Mouse (Mus musculus) layer of hippocampus, adult 18-20 months (tissue): ENCODE results near the gene Slc25a17. TPM values are rescaled to one million over a fixed set of nuclear protein-coding genes. Genes with fewer than 3 reads are reported as not detected.
A peak's percentile ranks its signal among the peaks of the same experiment; 100 is the strongest.

Experiments
- DNase-seq, 2 experiments: peaks; one replicate each; pipeline ENCODE4 v3.0.0; 2022; ENCODE audit warnings: low spot score in 2 of 2
- long read RNA-seq: library from polyadenylated mRNA; stranded (forward); transcript quantifications from one replicate; pipeline ENCODE4 v2.0.0, GENCODE M21; 2021
- total RNA-seq, 2 experiments: library from RNA; stranded (reverse); gene quantifications; 2 replicates each; pipeline ENCODE4 v1.2.3; 2021

Slc25a17 gene
- total RNA-seq, result 10 to 100 TPM; 37.9 to 43.3 TPM
- long read RNA-seq, transcript Slc25a17-201 (9 exons, 1,724 nt), result major isoform, 41 of 48 reads
- long read RNA-seq, partial matches to known transcripts, result 0 of 48 reads
- long read RNA-seq, other reads (novel, unspliced or antisense), result 7 of 48 reads

- peak; percentile 89 to 93 for DNase-seq
These were observed at the start of gene Slc25a17 for GRCm38 (mm10) chr15:81360345-81361021. TSS of gene Slc25a17 (minus strand) at chr15:81360812.

- DNase-seq, result no peak
These were observed 47.6 kb upstream of the Slc25a17 start, which contains the start of gene Dnajb7 for GRCm38 (mm10) chr15:81408199-81408598. TSS of gene Dnajb7 (minus strand) at chr15:81408299.

GRCm38 (mm10) chr15:81405008-81405407 lies 44.4 kb upstream of the Slc25a17 start:
- no peak for DNase-seq

- DNase-seq, result peak; percentile 94 to 98
These were observed 39.2 kb upstream of the Slc25a17 start, which contains the start of the genes St13 and Xpnpep3 for GRCm38 (mm10) chr15:81399638-81400315. TSS of gene St13 (minus strand) at chr15:81400077. TSS of gene Xpnpep3 (plus strand) at chr15:81400138.

- DNase-seq, result no peak
These were observed 38.7 kb upstream of the Slc25a17 start for GRCm38 (mm10) chr15:81399297-81399637.

- DNase-seq, result no peak
These were observed 37.6 kb upstream of the Slc25a17 start for GRCm38 (mm10) chr15:81398189-81398588.

GRCm38 (mm10) chr15:81394211-81394915 lies 33.8 kb upstream of the Slc25a17 start:
- DNase-seq, result no peak

- peak; percentile 56 to 76 for DNase-seq
These were observed 32.4 kb upstream of the Slc25a17 start for GRCm38 (mm10) chr15:81392997-81393396.

- DNase-seq, result no peak
These were observed 25.7 kb upstream of the Slc25a17 start for GRCm38 (mm10) chr15:81386327-81386726.

GRCm38 (mm10) chr15:81378845-81379244 lies 18.2 kb upstream of the Slc25a17 start:
- no peak for DNase-seq

GRCm38 (mm10) chr15:81374621-81375020 lies 14.0 kb upstream of the Slc25a17 start:
- DNase-seq, result no peak

GRCm38 (mm10) chr15:81370356-81370755 lies 9.7 kb upstream of the Slc25a17 start:
- no peak for DNase-seq

GRCm38 (mm10) chr15:81368601-81369000 lies 8.0 kb upstream of the Slc25a17 start:
- DNase-seq, result no peak

GRCm38 (mm10) chr15:81366241-81366640 lies 5.6 kb upstream of the Slc25a17 start:
- DNase-seq, result no peak

- DNase-seq, result no peak
These were observed 4.6 kb upstream of the Slc25a17 start for GRCm38 (mm10) chr15:81365246-81365645.

- DNase-seq, result no peak
These were observed 3.7 kb upstream of the Slc25a17 start for GRCm38 (mm10) chr15:81364271-81364670.

- DNase-seq, result no peak
These were observed 1.9 kb upstream of the Slc25a17 start for GRCm38 (mm10) chr15:81362501-81362900.

- no peak for DNase-seq
These were observed 904 bp upstream of the Slc25a17 start for GRCm38 (mm10) chr15:81361417-81362015.

GRCm38 (mm10) chr15:81361022-81361404 lies 401 bp upstream of the Slc25a17 start:
- DNase-seq, result no peak

GRCm38 (mm10) chr15:81359421-81359820 lies 1.2 kb downstream of the Slc25a17 start:
- DNase-seq, result no peak

- no peak for DNase-seq
These were observed 1.7 kb downstream of the Slc25a17 start for GRCm38 (mm10) chr15:81358943-81359342.
